Mouse (Mus musculus) right cerebral cortex, postnatal 36 days (tissue): ENCODE data around the gene C9orf72.

Experiments used
- DNase-seq, 2 experiments: peaks; one replicate each; pipeline ENCODE4 v3.0.0; 2022; ENCODE audit warnings: low spot score in 2 of 2, mixed read lengths in 1 of 2

The C9orf72 gene

DNA sequence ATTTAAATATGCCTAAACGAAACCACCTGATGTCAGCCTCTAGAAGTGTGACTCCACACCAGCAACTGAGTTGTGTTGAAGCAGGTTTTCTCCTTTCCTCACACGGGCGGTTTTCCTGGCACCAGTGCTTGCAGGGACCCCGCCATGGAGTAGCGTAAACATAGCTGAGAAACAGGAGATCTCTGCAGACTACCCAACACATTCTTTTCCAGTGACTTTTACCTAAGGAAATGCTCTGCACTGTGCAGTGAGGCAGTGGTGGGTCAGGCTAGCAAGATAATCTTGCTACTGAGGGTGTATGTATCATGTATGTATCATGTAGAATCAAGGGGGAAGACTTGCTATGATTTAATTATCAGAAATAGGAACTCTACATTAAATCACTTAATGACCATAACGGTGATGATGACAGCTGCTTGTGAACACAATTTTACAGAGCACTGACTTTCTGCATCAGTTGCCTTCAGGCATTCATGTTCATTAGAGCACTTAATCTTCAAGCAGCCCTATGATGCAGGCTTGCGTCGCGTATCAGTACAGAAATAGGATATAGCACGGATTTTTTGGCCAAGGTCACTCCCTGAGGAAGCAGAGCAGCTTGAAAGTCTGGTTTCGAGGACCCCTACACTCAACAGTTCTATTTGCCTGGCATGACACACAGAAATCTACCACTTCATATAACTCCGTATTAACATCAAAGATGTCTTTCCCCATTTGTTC is 47.9 kb downstream of the C9orf72 start:
- no peak for DNase-seq

DNA sequence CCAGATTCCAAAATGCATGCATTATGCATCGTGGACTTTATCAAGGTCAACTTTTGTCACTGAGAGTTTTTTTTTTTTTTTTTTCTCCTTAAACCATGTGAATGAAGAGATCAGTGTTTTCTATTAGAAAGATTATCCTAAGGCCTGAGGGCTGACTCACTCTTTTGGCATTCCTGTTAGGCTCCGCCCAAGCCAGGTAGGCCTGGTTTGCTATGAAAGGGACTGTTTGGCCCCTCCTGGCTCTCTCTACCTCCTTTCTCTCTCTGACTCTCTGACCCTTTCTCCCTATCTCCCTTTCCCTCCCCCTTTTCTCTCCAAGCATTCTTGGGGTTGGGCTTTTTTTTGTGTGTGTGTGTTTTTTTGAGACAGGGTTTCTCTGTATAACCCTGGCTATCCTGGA is 50.4 kb downstream of the C9orf72 start:
- no peak for DNase-seq

DNA sequence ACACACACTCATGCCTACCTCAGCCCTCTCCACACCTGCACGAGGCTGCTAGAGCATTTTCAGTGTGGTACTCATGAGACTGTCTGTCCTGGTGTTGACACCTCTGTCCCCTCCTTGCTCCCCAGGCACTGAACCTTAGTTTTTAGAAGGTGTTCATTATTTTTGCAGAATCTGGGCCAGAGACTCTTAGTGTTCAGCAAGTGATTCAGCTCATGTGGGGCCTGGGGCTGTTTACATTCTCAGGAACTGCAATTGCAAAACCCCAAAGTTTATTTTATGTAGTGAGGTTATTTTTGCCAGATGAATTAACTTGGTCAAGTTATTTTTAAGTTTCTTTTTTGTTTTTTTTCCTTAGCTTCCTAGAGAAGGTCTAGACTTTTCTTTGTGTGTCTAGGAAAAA is 52.4 kb downstream of the C9orf72 start:
- DNase-seq = no peak

DNA sequence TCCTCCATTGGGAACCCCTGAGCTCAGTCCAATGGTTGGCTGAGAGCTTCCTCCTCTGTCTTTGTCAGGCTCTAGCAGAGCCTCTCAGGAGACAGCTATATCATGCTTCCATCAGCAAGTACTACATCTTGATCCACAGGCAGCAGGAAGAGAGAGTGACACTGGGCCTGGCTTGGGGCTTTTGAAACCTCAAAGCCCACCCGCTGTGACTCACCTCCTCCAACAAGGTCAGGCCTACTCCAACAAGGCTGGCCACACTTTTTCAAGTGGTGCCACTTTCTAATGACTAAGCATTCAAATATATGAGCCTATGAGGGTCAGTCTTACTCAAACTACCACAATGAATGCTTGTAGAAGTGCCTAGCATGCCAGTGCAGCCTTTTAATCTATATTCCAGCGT is 53.5 kb downstream of the C9orf72 start:
- no peak for DNase-seq

DNA sequence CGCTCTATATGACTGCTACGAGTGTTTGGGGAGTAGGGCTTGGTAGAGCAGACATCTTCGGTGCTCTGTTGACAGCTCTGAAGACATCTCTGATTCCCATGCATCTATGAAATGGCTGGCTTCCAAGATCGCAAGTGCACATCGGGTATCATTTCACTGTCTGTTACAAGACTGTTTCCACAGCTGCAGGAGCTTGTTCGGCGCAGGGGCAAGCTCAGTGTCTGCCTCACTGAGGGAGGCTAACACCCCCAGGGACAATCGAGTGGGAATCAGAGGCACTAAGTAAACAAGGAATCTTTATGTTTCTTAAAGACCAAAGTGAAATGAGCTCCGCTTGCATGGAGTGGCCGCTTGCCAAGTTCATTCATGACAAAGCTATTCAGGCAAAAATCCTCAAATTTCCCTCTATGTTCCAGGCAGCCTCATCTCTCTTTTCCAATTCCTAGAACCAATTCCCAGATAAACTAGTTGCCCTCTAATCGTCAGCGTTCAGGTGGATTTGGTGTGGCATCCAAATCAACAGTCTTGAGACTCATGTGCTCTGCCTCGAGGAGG is 56.3 kb downstream of the C9orf72 start:
- no peak for DNase-seq

DNA sequence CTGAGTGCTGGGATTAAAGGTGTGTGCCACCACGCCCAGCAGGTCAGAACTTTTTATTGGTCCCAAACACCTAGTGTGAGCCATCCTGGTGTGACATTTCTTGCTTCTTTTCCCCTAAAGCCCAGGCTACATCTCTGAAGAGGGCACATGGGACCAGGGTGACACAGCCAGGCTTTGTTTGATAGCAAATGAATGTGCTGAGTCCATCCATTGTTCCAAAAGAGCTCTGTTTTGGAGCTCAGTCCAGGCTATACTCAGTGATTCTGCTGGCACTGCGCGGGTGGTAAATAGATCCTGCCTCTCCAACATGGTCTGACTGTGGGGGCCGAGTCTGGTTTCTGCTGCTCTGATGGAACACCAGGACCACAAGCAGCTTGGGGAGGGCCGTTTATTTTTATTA is 58.1 kb downstream of the C9orf72 start:
- no peak for DNase-seq

DNA sequence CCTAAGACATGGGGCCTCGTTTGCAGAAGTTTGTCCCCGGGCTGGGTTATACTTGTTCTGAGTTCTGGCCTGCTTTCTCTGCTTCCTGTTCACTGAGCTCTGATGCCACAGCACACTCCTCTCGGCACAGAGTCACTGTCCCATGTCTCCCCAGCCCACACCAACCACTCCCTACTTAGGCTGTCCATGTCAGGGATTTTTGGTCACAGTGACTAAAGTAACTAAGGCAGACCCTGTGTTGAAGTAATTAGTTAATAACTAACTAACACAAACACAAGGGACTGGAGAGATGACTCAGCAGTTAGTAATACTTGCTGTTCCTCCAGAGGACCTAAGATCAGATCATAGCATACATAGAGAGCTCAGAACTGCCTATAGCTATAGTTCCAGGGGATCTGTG is 60.0 kb downstream of the C9orf72 start:
- no peak for DNase-seq

DNA sequence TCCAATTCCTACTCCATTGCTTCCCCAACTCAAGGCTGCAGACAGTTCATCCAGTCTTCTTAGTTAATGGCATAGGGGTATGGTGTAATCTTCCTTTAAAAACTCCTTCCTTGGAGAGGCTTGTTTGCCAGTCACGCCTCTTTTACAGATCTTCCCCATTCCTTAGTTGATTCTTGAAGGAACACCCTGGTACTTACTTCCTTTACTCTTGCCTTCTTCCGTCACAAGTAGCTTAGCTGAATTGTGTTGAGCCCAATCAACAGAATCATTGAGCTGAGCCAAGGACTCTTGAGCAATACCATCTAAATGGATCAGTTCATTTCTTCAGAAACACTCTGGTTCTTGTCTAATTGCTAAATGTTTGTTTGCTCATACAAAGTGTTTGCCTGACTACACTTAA is 60.7 kb downstream of the C9orf72 start:
- DNase-seq = no peak

DNA sequence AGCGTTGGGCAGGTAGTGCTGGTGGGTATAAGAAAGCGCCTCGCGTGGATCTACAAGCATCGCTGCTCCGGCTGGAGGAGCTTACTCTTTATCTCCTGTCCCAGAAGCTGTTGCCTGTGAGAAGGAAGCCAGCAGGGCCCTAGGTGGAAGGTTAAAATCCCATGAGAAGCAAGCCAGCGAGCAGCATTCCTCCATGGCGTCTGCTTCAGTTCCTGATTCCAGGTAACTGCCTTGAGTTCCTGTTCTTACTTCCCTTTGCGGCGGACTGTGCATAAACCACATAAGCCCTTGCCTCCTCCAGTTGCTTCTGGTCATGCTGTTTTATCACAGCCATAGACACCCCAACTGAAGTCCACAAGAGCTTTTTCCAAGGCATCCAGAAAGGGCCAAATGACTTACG is 68.2 kb downstream of the C9orf72 start:
- DNase-seq = no peak

DNA sequence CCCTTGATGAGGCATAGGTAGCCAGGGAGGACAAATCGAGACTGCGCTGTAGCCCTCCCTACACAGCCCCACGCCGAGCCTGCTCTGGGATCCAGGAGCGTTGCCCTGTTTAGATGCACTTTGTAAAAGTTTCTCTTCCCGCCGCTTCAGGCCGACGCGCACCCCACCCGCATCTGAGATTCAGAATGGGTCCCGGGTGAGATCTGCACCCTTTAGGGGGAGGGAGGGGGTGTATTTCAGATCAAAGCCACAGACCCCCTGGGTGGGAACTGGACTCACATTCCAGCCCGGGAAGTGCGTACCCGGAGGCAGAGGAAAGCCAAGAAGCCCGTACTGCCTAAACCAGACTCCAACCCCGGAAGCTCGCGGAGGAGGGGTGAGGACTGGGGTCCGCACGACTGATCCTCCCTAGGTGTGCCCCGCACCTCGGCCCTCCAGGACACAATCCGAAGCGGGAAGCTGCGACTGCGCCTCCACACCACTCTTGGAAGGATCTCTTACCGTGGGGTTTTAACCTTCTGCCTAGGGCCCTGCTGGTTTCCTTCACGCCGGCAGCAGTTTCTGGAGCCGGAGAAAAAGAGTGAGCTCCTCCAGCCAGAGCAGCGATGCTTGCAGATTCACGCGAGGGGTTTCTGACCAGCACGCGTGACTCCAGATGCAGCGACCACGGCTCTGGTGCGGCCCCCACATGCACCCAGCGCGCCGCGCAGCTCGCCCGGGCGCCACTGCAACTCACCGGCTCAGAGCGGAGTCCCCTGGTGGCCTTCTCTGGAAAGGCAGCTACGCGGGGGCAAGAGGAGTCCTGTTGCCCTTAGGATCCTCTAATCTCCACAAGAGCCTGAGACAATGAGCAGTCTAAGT is 69.0 kb downstream of the C9orf72 start, which contains the start of gene Mob3b:
Mob3b (minus strand) TSS at position 734 of the 861 bp plus-strand sequence.
- DNase-seq = peak; percentile 49 to 61

DNA sequence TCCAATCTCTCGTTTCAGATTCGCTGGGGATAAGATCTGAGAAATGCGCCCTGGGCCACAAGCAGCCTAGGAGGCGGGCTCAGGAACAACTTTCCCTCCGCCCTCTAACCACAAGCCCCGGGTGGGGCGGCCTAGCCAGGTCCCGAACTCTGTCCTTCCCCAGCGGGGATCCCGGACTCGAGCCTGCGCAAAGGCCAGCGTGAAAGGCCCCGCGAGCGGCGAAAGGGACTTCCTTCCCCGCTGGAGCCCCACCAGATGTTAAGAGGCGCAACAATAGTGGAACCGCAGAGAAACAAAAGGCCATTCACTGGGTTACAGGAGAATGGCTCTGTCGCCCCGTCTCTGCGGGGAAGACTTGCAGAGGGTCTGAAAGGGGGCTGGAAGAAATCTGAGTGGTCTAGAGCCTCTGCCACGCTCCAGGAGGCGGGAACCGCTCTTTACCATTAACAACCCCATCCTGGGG is 69.8 kb downstream of the C9orf72 start:
- DNase-seq = peak in 1 of 2 experiments; percentile 14

DNA sequence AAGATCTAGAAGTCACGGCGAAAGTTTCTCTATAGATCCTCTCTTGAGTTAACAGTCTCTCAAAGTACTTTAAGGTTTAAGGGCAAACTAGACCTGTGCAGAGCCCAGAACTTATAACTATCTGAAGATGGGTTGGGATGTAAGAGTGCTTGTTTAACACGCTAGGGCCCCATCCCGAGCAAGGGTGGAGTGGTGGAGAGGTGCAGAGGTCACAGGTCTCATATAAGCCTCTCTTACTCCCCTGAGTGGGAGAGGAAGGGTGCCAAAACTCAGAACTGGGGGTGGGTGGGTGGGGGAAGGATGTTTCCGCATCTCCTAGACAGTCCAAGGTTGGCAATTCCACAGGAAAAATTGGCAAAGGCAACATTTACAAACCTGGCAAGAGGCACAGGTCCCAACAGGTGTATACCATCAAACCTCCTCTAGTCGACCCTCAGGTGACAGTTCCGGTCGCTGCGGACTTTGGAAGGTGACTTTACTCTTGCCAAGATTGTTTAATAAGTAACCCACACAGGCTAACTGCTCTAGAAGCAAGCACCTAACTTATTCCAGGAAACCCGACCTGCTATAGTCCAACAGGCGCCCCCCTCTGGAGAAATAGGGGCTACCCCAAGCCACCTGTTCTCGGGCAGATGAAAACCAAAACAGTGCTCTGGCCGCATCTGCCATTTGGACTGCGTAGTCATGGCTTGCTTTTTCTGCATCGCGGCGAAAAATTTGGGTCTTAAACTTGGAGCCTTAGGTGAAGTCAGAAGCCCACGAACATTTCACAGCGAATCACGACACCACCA is 70.6 kb downstream of the C9orf72 start:
- no peak for DNase-seq

DNA sequence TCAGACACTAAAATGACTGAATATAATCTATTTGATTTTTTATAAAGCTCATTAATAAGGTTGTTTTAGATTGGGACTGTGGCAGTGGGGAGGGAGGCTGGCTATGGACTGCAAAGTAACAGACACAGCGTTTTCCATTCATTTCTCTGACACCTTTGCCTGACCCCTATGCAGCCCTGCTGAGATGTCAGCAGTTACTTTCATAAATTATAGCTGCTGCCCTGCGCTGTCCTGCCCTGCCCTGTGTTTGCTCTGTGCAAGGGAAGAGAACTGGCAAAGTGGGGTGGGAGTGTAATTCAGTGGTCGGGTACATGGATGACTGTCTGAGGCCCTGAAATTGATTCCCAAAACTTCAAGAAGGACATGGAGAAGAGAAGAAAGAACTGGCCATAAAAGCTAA is 71.9 kb downstream of the C9orf72 start:
- DNase-seq = no peak

DNA sequence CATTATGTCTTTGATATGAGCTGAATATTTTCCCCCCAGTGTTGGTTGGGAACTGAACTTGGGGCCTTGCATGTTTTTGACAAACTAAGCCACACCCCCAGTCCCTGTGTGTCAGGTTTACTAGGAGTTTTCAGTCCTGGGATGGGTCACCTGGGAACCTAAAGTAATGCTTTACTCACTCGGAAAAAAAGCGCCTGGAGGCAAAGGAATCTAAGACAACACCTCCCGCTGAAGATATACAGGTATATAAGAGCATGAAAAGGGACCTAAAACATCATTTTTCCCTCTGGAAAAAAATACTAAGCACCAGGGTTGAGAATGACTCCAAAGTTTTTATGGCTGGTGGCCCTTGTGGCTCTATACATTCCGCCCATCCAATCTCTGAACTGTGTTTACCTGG is 74.2 kb downstream of the C9orf72 start, which contains the start of gene Ifnk:
Ifnk (plus strand) TSS at position 301 of the 400 bp plus-strand sequence.
- no peak for DNase-seq

DNA sequence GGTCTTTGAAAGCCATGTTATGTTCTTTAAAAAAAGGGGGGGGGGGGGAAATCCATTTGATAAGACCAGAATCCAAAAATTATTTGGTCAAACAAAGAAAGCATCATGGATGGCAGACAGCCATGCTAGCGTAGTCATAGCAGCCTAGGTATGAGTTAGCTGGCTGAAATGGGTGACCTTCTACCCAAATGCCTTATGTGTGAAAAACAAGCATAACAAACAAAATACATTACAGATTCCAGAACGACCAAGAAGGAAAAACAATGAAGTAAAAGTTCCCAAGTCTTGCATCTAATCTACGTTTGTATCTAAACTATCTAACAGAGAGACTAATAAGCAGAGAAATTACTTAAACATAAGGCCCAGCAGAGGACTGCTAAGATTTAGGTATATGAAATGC is 75.3 kb downstream of the C9orf72 start:
- DNase-seq = no peak

DNA sequence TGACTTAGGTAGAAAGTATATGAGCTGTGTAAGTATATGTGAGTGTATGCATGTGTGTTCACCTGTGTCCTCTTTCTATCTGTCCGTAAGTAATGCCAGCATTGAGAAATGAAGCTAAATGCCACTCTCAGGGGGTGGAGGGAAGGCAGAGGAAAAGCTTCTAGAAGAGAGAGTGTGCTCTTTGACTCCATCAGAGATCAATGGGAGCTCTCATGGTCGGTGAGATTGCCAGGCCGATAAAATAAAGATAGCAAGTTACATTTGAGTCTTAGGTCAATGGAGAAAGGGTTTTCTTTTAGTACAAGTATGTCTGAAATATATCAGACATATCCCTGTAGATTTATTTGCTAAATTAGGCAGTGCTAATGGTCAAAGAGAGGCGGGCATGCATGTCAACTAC is 77.6 kb downstream of the C9orf72 start:
- no peak for DNase-seq

DNA sequence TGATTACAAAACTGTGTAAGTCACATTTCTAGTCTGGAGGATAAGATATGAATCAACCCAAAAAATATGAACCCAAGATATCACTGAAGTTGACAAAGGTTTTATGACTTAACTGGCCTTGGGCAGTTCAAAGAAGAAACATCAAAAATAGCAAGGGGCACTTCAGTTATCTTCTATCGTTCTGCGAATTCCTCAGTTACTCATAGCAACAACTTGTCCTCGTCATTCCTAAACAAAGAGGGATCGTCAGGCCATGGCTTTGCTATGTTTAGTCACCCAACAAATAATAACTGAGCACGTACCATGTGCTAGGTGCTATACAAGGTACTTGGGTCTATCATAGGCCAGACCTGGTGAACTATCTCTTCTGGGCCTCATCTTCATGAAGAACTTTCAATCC is 79.4 kb downstream of the C9orf72 start:
- no peak for DNase-seq

DNA sequence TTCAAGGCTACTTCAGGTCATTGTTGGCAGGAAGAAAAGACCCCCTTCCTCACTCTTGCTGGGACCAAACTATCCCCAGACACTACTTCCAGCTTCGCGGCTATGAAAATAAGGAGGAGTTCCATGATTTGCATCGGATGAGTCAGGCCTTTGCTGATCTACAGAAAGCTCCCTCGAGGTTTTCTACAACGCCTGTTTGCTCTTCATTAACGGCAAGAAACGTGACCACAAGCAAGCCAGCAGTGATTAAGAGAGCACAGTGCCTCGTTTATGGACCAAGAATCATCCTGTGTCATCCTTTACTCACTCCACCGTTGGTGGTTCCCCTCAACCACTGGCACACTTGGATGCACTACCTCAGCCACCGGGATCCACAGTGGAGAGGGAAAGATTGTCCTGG is 80.2 kb downstream of the C9orf72 start:
- no peak for DNase-seq

DNA sequence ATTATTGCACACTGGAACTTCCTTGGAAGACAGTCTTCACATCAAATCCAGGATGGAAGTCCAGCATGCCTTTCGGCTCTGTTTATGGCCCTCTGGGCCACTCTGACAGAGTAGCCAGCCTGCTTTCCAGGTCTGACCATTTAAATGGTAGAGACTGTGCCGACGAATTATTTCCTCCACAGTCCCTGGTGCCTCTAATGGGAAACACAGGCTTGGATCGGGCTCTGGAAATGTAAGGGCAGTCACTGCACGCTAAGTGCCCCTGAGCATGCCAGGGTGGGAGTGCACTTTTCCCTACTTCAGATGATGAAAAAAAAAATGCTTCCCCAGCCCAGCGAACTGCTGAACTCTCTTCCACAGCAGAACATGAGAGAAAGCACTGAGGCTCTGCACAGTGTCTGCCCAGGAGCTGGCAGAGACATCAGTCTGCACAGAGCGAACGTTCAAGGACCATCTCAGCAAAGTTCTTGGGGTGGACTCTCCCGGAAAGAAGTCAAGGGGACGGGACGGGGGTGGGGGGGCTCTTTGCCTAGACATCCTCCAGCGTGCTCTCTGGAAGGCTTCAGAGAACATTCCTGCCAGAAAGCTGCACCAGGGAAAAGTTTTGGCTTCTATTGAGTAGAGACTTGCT is 82.4 kb downstream of the C9orf72 start:
- no peak for DNase-seq
